Mouse (Mus musculus) heart, adult 2 months (tissue): ENCODE results near the gene Nup88. TPM values are rescaled to one million over a fixed set of nuclear protein-coding genes. Genes with fewer than 3 reads are reported as not detected.
A peak's percentile ranks its signal among the peaks of the same experiment; 100 is the strongest.

Experiments used
- DNase-seq, 2 experiments: peaks; one replicate each; pipeline ENCODE4 v3.0.0; 2021
- H3K27ac ChIP-seq: fragments of 200-600 bp; 2 replicates; pipeline ENCODE4 v1.8.1; 2022
- H3K27me3 ChIP-seq: fragments of 200-500 bp; 2 replicates; pipeline ENCODE4 v1.6.1; 2012; ENCODE audit warnings: mild to moderate bottlenecking, low read length, inconsistent platforms, mixed read lengths; ENCODE audit not compliant: control insufficient read depth, insufficient read depth
- H3K36me3 ChIP-seq: fragments of 200-500 bp; 2 replicates; pipeline ENCODE4 v1.6.1; 2012; ENCODE audit warnings: low read length, inconsistent platforms; ENCODE audit not compliant: control insufficient read depth, insufficient read depth
- H3K4me1 ChIP-seq: fragments of 200-500 bp; 2 replicates; pipeline ENCODE4 v1.6.1; 2011; ENCODE audit warnings: low read length; ENCODE audit not compliant: control insufficient read depth, insufficient read depth
- H3K4me3 ChIP-seq: fragments of 200-600 bp; 2 replicates; pipeline ENCODE4 v1.8.1; 2022
- H3K79me2 ChIP-seq: fragments of 200-500 bp; replicated peaks from 2 replicates; pipeline ENCODE4 v1.6.1; 2012; ENCODE audit warnings: mild to moderate bottlenecking, inconsistent platforms, low read length, moderate library complexity, mixed read lengths; ENCODE audit not compliant: control insufficient read depth, insufficient read depth
- H3K9ac ChIP-seq: fragments of 200-500 bp; 2 replicates; pipeline ENCODE4 v1.6.1; 2012; ENCODE audit warnings: low read depth, mild to moderate bottlenecking, control low read depth, inconsistent platforms, low read length, mixed read lengths
- CTCF ChIP-seq: fragments of 200-600 bp; IDR thresholded peaks from 2 replicates; pipeline ENCODE4 v1.8.1; 2022; ENCODE audit warnings: antibody characterized with exemption, mild to moderate bottlenecking, moderate library complexity
- EP300 ChIP-seq: fragments of 200-500 bp; IDR thresholded peaks from 2 replicates; pipeline ENCODE4 v1.6.1; 2011; ENCODE audit warnings: low read depth, low read length, control low read depth; ENCODE audit not compliant: insufficient read depth
- POLR2A ChIP-seq: fragments of 200-500 bp; IDR thresholded peaks from 2 replicates; pipeline ENCODE4 v1.6.1; 2011; ENCODE audit warnings: mild to moderate bottlenecking, low read depth, low read length, control low read depth; ENCODE audit not compliant: insufficient read depth
- WGBS: fragments of 180-500 bp; shearing (Covaris S2); methylation state at CpG from one replicate; pipeline ENCODE4 v1.1.7; 2018; 5-methylcytosine and 5-hydroxymethylcytosine counted together
- intact Hi-C: fragments of 180-260 bp; cut with DNase I; formaldehyde crosslinking; loops from one replicate; pipeline ENCODE4 v1.15.1; 2025
- polyA plus RNA-seq: library from polyadenylated mRNA; depleted of rRNA; stranded (reverse); fragments of >200 nt; gene quantifications from 2 replicates; pipeline ENCODE4 v1.2.3, GENCODE M21; 2012
- total RNA-seq, 2 experiments: library from RNA; stranded (reverse); gene quantifications; 2 replicates each; pipeline ENCODE4 v1.2.3; 2021

Gene Nup88
- total and polyA plus RNA-seq, 3 experiments, result 24.4 to 47.3 (median 47.3) TPM

DNA sequence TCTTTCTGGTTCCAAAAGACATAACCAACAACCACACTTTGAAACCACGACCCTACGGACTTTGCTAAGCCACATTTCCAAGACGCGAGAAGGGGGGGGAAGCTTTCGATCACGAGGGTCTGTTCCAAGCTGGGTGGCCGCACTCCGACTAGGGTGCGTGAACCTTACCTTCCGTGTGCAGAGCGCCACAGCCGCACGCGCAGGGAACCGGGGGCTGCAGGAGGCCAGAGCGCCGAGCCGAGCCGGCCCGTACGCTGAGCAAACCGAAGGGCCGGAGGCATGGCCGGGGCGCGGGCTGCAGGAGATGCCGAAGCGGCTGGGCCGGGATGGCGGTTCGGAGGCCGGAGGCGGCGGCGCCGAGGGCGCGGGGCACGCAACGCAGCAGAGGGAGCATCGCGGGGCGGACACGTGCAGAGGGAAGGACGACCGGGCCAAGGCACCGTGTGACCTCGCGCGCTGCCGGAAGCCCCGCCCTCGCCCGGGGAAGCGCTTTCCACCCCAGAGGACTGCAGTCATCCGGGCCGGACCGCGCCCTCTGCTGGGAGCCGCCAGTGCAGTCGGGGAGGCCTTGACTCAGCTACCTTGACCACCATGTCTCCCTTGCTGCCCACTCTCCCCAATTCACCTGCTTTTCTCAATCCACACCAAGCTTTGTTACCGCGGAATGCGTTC, 12.9 kb upstream of the Nup88 start, which contains the start of gene C1qbp:
C1qbp (minus strand) TSS at position 470 of the 672 bp plus-strand sequence.
- peaks cover 3% of the 10 kb centered on the region for H3K4me1 ChIP-seq
- H3K4me3 ChIP-seq, result peak within 1 kb of the TSS; percentile 63
- peak; percentile 81; the same call in 1 of the 2 replicates for TF ChIP-seq EP300
- no peak; the same call in 1 of the 2 replicates for TF ChIP-seq CTCF
- TF ChIP-seq POLR2A, result peak; percentile 59; the same call in 1 of the 2 replicates
- peak; percentile 94 to 98 for DNase-seq
- H3K27me3 ChIP-seq, result no peaks in the 10 kb centered on the region
- H3K36me3 ChIP-seq, result no peaks in the 10 kb centered on the region
- under 1% methylated on average over 56 of the region's 64 CpGs for WGBS
- peak within 1 kb of the TSS; percentile 99 for H3K9ac ChIP-seq
- peak within 1 kb of the TSS; percentile 55 for H3K27ac ChIP-seq
- peaks cover 3% of the 10 kb centered on the region; the same call in 1 of the 2 replicates for H3K79me2 ChIP-seq
- intact Hi-C loops, result loop anchor here (1.0 to 2.0 kb wide), 2 partner anchors 22 to 70 kb away; partner anchors contain the start of gene Dhx33

GRCm38 (mm10) chr11:70982030-70982429, 12.3 kb upstream of the Nup88 start:
- no peaks in the 10 kb centered on the region for H3K27me3 ChIP-seq
- intact Hi-C loops, result loop anchor here (2.0 kb wide), 1 partner anchor 23 kb away; the partner anchor contains the start of gene Dhx33
- peaks cover 3% of the 10 kb centered on the region; the same call in 1 of the 2 replicates for H3K79me2 ChIP-seq
- DNase-seq, result no peak
- H3K4me1 ChIP-seq, result peaks cover 3% of the 10 kb centered on the region
- no peak overlapping the region for H3K9ac ChIP-seq
- peak overlapping the region; percentile 63 for H3K4me3 ChIP-seq
- H3K36me3 ChIP-seq, result no peaks in the 10 kb centered on the region
- TF ChIP-seq EP300 (no peak), POLR2A (no peak), CTCF (no peak)
- peak overlapping the region; percentile 55; the same call in 1 of the 2 replicates for H3K27ac ChIP-seq
- WGBS, result 4% methylated on average over 12 of the region's 12 CpGs

DNA sequence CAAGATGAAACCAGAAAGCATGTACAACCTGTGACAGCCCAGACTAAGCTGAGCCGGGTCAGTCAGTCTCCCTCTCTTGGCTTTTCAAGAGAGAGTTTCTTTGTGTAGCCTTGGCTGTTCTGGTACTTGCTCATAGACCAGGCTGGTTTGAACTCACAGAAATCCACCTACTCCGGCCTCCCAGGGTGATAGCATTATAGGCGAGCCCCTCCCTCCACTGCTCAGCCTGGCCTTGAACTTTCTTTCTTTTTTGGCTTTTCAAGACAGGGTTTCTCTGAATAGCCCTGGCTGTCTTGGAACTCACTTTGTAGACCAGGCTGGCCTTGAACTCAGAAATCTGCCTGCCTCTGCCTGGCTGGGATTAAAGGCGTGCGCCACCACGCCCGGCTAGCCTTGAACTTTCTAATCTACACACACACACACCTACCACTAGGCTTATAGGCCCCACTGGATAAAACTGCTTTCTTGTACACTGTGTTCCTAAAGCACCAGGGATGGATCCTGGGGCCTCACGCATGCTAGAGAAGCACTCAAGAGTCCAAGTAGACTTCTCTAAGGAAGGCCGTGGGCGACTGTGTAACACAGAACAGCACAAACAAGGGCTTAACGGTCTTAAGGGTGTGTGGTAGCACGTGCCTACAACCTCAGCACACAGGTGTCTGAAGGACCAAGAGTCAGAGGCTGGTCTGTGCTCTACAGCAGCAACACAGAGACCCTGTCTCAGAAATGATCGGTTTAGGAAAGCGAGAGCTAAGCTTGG, 11.2 kb upstream of the Nup88 start:
- DNase-seq, result no peak
- H3K9ac ChIP-seq, result no peak overlapping the region
- TF ChIP-seq POLR2A (no peak), EP300 (no peak), CTCF (no peak)
- no peaks in the 10 kb centered on the region for H3K36me3 ChIP-seq
- no peak overlapping the region for H3K4me3 ChIP-seq
- intact Hi-C loops, result no loop called here
- H3K79me2 ChIP-seq, result peaks cover 3% of the 10 kb centered on the region; the same call in 1 of the 2 replicates
- peaks cover 3% of the 10 kb centered on the region for H3K4me1 ChIP-seq
- H3K27me3 ChIP-seq, result no peaks in the 10 kb centered on the region
- H3K27ac ChIP-seq, result no peak overlapping the region
- WGBS, result 93% methylated on average over 14 of the region's 14 CpGs

DNA sequence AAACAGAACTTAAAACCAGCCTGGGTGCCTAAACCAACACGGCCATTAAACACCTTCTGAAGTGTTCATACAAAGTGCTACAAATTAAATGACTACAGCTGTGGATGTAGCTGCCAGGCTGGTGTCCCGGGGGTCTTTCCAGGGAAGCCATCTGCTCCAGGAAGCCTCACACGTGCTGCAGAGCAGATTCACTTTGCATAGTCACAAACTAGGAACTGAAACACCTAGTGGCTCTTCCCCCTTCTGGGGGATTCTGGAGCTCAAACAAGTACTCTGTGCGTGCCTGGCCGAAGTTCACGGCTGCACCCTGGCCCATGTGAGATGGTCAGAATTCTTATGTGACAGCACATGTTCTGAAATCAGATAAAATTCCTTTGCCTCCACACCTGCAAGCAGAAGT, 10.5 kb upstream of the Nup88 start:
- intact Hi-C loops, result no loop called here
- Histone ChIP-seq H3K27ac (no peak overlapping the region), H3K4me3 (no peak overlapping the region), H3K4me1 (peaks cover 3% of the 10 kb centered on the region), H3K79me2 (peaks cover 3% of the 10 kb centered on the region; the same call in 1 of the 2 replicates), H3K27me3 (no peaks in the 10 kb centered on the region), H3K36me3 (no peaks in the 10 kb centered on the region), H3K9ac (no peak overlapping the region)
- WGBS, result 69% methylated on average over 6 of the region's 6 CpGs
- TF ChIP-seq EP300, result no peak
- TF ChIP-seq CTCF, result no peak
- no peak for TF ChIP-seq POLR2A
- no peak for DNase-seq

DNA sequence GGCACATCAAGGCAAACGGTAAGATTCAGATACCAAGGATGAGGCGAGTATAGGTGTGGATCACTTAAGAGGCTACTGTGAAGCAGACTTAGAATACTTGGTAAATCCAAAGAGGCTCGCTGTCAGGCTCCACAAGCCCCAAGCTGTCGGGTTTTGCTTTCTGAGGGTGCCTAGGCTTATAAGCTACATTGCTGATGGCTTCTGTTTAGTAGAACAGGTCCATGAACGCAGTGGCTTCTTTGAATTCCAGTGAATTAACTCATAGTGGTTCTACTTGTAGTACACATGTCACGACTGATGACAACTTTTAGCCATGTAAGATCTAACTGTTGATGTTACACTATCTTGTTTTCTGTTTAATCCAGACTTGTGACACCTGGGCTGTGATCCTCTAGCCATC, 7.5 kb upstream of the Nup88 start:
- Histone ChIP-seq H3K4me3 (no peak overlapping the region), H3K4me1 (no peaks in the 10 kb centered on the region), H3K36me3 (no peaks in the 10 kb centered on the region), H3K79me2 (no peaks in the 10 kb centered on the region), H3K27ac (no peak overlapping the region), H3K9ac (no peak overlapping the region), H3K27me3 (no peaks in the 10 kb centered on the region)
- DNase-seq, result no peak
- intact Hi-C loops, result no loop called here
- WGBS, result 85% methylated on average over 6 of the region's 6 CpGs
- TF ChIP-seq POLR2A (no peak), CTCF (no peak), EP300 (no peak)

DNA sequence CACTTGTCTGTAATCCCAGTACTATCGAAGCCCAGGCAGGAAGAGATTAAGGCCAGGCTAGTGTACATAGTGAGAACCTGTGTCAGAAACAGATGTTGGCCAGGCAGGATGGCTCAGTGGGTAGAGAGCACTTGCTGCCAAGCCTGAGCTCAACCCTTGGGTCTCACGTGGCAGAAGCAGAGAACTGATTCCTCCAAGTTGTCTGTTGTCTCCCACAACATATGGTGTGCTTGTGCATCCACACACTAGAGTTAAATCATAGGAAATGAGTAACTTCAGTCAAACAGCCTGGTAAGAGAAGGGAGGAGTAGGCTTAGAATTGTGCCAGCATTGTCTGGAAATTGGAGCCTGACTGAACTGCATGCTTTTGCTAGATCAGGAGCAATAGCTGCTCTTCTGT, 5.4 kb upstream of the Nup88 start:
- intact Hi-C loops, result no loop called here

More for the DNA sequence above, 5.4 kb upstream of the Nup88 start:
- H3K36me3 ChIP-seq, result no peaks in the 10 kb centered on the region
- H3K9ac ChIP-seq, result no peak overlapping the region
- no peak for DNase-seq
- H3K27me3 ChIP-seq, result no peaks in the 10 kb centered on the region
- H3K4me1 ChIP-seq, result peaks cover 3% of the 10 kb centered on the region
- H3K79me2 ChIP-seq, result no peaks in the 10 kb centered on the region
- TF ChIP-seq EP300 (no peak), POLR2A (no peak), CTCF (no peak)
- WGBS, result 63% methylated on average over 2 of the region's 2 CpGs
- H3K4me3 ChIP-seq, result no peak overlapping the region
- H3K27ac ChIP-seq, result no peak overlapping the region
